Mouse (Mus musculus): ENCODE data around the gene Gm5737. TPM values are rescaled to one million over a fixed set of nuclear protein-coding genes. Genes with fewer than 3 reads are reported as not detected.

Gm5737 gene
- total RNA-seq, 4 experiments from 2014 or later, result not detected

GRCm38 (mm10) chr7:120878271-120878670 is 66.1 kb downstream of the Gm5737 start:
- DNase-seq, result no peak

GRCm38 (mm10) chr7:120879972-120880371 is 67.8 kb downstream of the Gm5737 start:
- no peak for DNase-seq

DNA sequence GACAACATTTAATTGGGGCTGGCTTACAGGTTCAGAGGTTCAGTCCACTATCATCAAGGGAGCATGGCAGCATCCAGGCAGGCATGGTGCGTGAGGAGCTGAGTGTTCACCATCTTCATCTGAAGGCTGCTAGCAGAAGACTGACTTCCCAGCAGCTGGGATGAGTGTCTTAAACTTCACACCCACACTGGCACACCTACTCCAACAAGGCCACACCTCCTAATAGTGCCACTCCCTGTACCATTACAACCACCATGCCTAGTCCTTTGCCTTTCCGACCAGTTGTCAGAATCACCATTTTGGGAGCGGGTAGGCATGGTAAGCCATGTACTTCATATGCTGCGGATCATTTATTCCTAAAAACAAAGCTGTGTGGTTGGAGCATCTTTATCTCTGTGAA is 68.6 kb downstream of the Gm5737 start:
- no peak for DNase-seq

Other genes starting within 250 kb of the Gm5737 start
- gene Uqcrc2, start 177.2 kb upstream of the Gm5737 start, total RNA-seq (2022), result 100 to 1,000 TPM; 220 to 332 (median 263) TPM
- gene Pdzd9, start 142.0 kb upstream of the Gm5737 start, total RNA-seq (2022), result not detected
- gene Mosmo, start 134.7 kb upstream of the Gm5737 start, total RNA-seq (2022), result 10 to 100 TPM; 43.3 to 54.1 (median 52.1) TPM
- 1 to 10 TPM; 1.1 to 5.5 (median 3.3) TPM for gene Vwa3a, start 73.0 kb upstream of the Gm5737 start, total RNA-seq (2022)
- gene Eef2k, start 30.5 kb downstream of the Gm5737 start, total RNA-seq (2022), result 10 to 100 TPM; 27.2 to 51.2 (median 40.8) TPM
- gene Polr3e, start 105.4 kb downstream of the Gm5737 start, total RNA-seq (2022), result 10 to 100 TPM; 23.6 to 34.6 (median 27.7) TPM
- gene Cdr2, start 169.9 kb downstream of the Gm5737 start, total RNA-seq (2022), result 10 to 100 TPM in 1 of 4 experiments, 1 to 10 TPM in 3; 4.9 to 13.0 (median 7.0) TPM
- gene Mfsd13b, start 170.1 kb downstream of the Gm5737 start, total RNA-seq (2022), result under 1 TPM in 2 of 4 experiments, not detected in 2; 0.15 to 0.49 TPM
- gene Mettl9, start 222.1 kb downstream of the Gm5737 start, total RNA-seq (2022), result 100 to 1,000 TPM; 104 to 126 (median 113) TPM